Mouse (Mus musculus): ENCODE data around the gene Tfap2a.

GRCm38 (mm10) chr13:40701691-40702090 lies 36.5 kb downstream of the Tfap2a start:
- TF ChIP-seq TCF12 (IDR thresholded peaks at IDR 0.05; ENCODE audit: insufficient read depth, poor library complexity, severe bottlenecking) (no peak), POLR2A (IDR thresholded peaks at IDR 0.05; ENCODE audit: insufficient read length, low read depth) (no peak), E2F4 (IDR thresholded peaks at IDR 0.05; ENCODE audit: insufficient read depth) (no peak), MYOG (IDR thresholded peaks at IDR 0.05; ENCODE audit: control insufficient read depth in 1 of 3, insufficient read depth in 1 of 3, insufficient read length in 2 of 3, low read depth in 2 of 3) (no peak)
